Comparison of ENCODE assay signal across 7 mouse cellular contexts in the genomic region with DNA sequence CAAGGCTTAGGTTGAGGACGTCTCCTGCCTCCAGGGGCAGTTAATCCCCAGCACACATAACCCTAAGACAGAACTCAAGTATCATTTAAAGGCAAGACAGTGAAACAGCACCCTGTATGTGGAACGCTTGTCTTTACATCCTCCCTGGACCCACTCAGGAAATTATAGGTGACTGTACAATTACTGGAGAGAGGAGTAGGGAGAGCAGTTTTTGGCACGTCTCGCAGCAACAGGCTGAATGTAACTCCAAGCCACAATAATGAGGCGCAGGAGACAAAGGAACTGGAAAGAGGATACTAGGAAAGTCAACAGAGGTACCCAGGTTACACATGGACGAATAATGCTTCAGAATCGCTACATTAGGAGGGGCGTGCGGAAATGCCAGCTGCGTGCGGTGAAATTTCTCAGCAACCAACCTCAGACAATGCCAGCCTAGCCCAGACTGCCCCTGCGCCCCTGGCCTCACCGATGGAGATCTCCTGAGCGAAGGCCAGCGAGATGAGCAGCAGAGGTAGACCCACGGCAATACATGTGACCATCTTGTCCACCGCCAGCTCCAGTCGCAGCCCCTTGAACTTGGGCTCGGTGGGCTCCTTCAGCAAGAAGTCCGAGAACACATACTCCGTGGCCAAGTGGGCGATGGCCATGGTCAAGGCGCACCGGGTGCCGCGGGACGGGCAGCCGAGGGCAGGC. TPM values are rescaled to one million over a fixed set of nuclear protein-coding genes. Genes with fewer than 3 reads are reported as not detected.
A peak's percentile ranks its signal among the peaks of the same experiment; 100 is the strongest.
DNase-seq lines count a peak whose midpoint lies in the region; TF ChIP-seq lines count a peak whose summit lies in the region.

No protein-coding gene starts in this region.

- WGBS in lung, adult 2 months = under 1% methylated on average over 28 of the region's 28 CpGs
- WGBS in hindbrain, embryonic 10.5 days = 1% methylated on average over 28 of the region's 28 CpGs

- H3K27me3 ChIP-seq in hindbrain, embryonic 10.5 days (ENCODE audit: insufficient read depth, poor library complexity, severe bottlenecking) = no peaks in the 10 kb centered on the region; the same call in 1 of the 2 replicates
- peaks cover 5% of the 10 kb centered on the region for H3K27me3 ChIP-seq in megakaryocyte, embryonic 14.5 days (replicated peaks)

- no peaks in the 10 kb centered on the region; the same call in 1 of the 2 replicates for H3K4me1 ChIP-seq in lung, adult 2 months (ENCODE audit: control insufficient read depth, insufficient read depth, low read length)
- H3K4me1 ChIP-seq in brown adipose tissue, adult 24 weeks (ENCODE audit: control insufficient read depth, insufficient read depth, insufficient read length, low read length) = peaks cover 3% of the 10 kb centered on the region; the same call in 1 of the 2 replicates
- H3K4me1 ChIP-seq in hindbrain, embryonic 10.5 days (replicated peaks) = peaks cover 27% of the 10 kb centered on the region
- H3K4me1 ChIP-seq in megakaryocyte, embryonic 14.5 days = peaks cover 72% of the 10 kb centered on the region

- no peak overlapping the region for H3K27ac ChIP-seq in brown adipose tissue, adult 24 weeks (replicated peaks; ENCODE audit: low read depth, low read length)
- peak overlapping the region; percentile 96 for H3K27ac ChIP-seq in hindbrain, embryonic 10.5 days

- peak overlapping the region; percentile 77 for H3K4me3 ChIP-seq in lung, adult 2 months (replicated peaks; ENCODE audit: extremely low read depth, low read depth, low read length)
- peak overlapping the region; percentile 84 for H3K4me3 ChIP-seq in brown adipose tissue, adult 24 weeks (ENCODE audit: insufficient read depth, low read depth, low read length)
- peak overlapping the region; percentile 91 for H3K4me3 ChIP-seq in hindbrain, embryonic 10.5 days
- peak overlapping the region; percentile 99 for H3K4me3 ChIP-seq in megakaryocyte, embryonic 14.5 days (replicated peaks)

- H3K9me3 ChIP-seq in hindbrain, embryonic 10.5 days = no peaks in the 10 kb centered on the region
- peaks cover 27% of the 10 kb centered on the region for H3K9me3 ChIP-seq in megakaryocyte, embryonic 14.5 days

- TF ChIP-seq POLR2A in lung, adult 2 months (IDR thresholded peaks at IDR 0.05; ENCODE audit: borderline replicate concordance, extremely low read depth, low read depth, low read length) = no peak

- no peak for TF ChIP-seq CTCF in lung, adult 2 months (IDR thresholded peaks at IDR 0.05; ENCODE audit: insufficient read depth, low read length)

- peaks cover 20% of the 10 kb centered on the region for H3K36me3 ChIP-seq in hindbrain, embryonic 10.5 days
- peaks cover 40% of the 10 kb centered on the region for H3K36me3 ChIP-seq in megakaryocyte, embryonic 14.5 days (replicated peaks; ENCODE audit: low read length)

- no peak for DNase-seq in lung, adult 2 months
- DNase-seq in lung, postnatal 14 days = no peak
- DNase-seq in hindbrain, embryonic 10.5 days (ENCODE audit: low spot score) = peak; percentile 60
- peak; percentile 45 for DNase-seq in thymus, postnatal 14 days
- no peak for DNase-seq in ovary, postnatal 14 days (ENCODE audit: low spot score)

RNA-seq across cellular contexts. Expression of gene Panx1, which starts 0.7 kb away (rescaled TPM):
- 17.0 and 21.9 TPM in 2 replicates for polyA plus RNA-seq in lung, adult 2 months (2012; rRNA removed)
- 0.63 and 1.0 TPM in 2 replicates for polyA plus RNA-seq in brown adipose tissue, adult 24 weeks (2012; ENCODE audit: insufficient read depth, insufficient read length, missing spikeins)
- polyA plus RNA-seq in hindbrain, embryonic 10.5 days (2016; fragmentation: Nextera tagmentation; extraction: Ambion mirVana) = 81.5 and 99.5 TPM in 2 replicates
- polyA plus RNA-seq in megakaryocyte, embryonic 14.5 days (2012; ENCODE audit: insufficient read depth, low replicate concordance) = 13.0 and 18.4 TPM in 2 replicates

Comparison
In these comparisons a context has a peak if more than half of its experiments do, and no peak if none do; other contexts are left out.
1. DNase-seq: peak in hindbrain, embryonic 10.5 days (single experiment) and thymus, postnatal 14 days (single experiment); none in lung, adult 2 months (single experiment), lung, postnatal 14 days (single experiment) and ovary, postnatal 14 days (single experiment).
2. Peak in every context shown above with its lines, with median percentiles within 50 percentile points of each other: H3K4me3 ChIP-seq.